Mouse (Mus musculus) G1E (cell line): Measurements from ENCODE around the gene Tgm3. TPM values are rescaled to one million over a fixed set of nuclear protein-coding genes. Genes with fewer than 3 reads are reported as not detected.

Source experiments
- ATAC-seq: 2 replicates; pipeline ENCODE4 v1.8.0; 2016; ENCODE audit warnings: mild to moderate bottlenecking; ENCODE audit not compliant: insufficient number of reproducible peaks, poor library complexity, low FRiP score, severe bottlenecking; ENCODE audit errors: extremely low read depth
- DNase-seq: peaks from one replicate; pipeline ENCODE4 v3.0.0; 2012; ENCODE audit warnings: low spot score
- H3K27me3 ChIP-seq: 2 replicates; pipeline ENCODE4 v1.6.1; 2012; ENCODE audit warnings: mild to moderate bottlenecking, low read length, inconsistent platforms; ENCODE audit not compliant: insufficient read depth
- H3K36me3 ChIP-seq: replicated peaks from 2 replicates; pipeline ENCODE3; 2012; ENCODE audit warnings: mild to moderate bottlenecking, inconsistent platforms
- H3K4me1 ChIP-seq: 2 replicates; pipeline ENCODE4 v1.6.1; 2012; ENCODE audit warnings: low read depth, low read length, inconsistent platforms, mixed read lengths; ENCODE audit not compliant: insufficient read depth
- H3K4me3 ChIP-seq: 2 replicates; pipeline ENCODE4 v1.5.1; 2012; ENCODE audit warnings: low read depth, mild to moderate bottlenecking, inconsistent platforms, low read length, moderate library complexity, mixed read lengths
- H3K9me3 ChIP-seq: replicated peaks from 2 replicates; pipeline ENCODE4 v1.6.1; 2012; ENCODE audit warnings: inconsistent platforms
- CTCF ChIP-seq: IDR thresholded peaks from 2 replicates; pipeline ENCODE4 v1.5.1; 2012; ENCODE audit warnings: low read depth, low read length, inconsistent platforms, mixed read lengths
- GATA1 ChIP-seq: IDR thresholded peaks from 2 replicates; pipeline ENCODE4 v1.6.1; 2012; ENCODE audit warnings: borderline replicate concordance, low read length, inconsistent platforms, mixed read lengths
- GATA2 ChIP-seq: IDR thresholded peaks from 2 replicates; pipeline ENCODE4 v1.6.1; 2012; ENCODE audit warnings: low read depth, low read length, inconsistent platforms, borderline replicate concordance
- POLR2AphosphoS5 ChIP-seq: IDR thresholded peaks from 2 replicates; pipeline ENCODE4 v1.6.1; 2012; ENCODE audit warnings: low read depth, low read length, inconsistent platforms; ENCODE audit not compliant: insufficient replicate concordance
- TAL1 ChIP-seq: conservative IDR thresholded peaks from 2 replicates; pipeline ENCODE4 v1.6.1; 2012; ENCODE audit warnings: low read depth, low read length, inconsistent platforms, mixed read lengths
- polyA plus RNA-seq: library from polyadenylated mRNA; stranded (reverse); fragments of >175 nt; gene quantifications from 2 replicates; pipeline ENCODE4 v1.2.3, GENCODE M21; 2012
- total RNA-seq, 2 experiments: library from RNA; stranded (forward) in 1 of 2; stranded (reverse) in 1 of 2; fragments of 200-1000 nt in 1 of 2; fragments of >200 nt in 1 of 2; fragmentation: Nextera tagmentation in 1 of 2; gene quantifications; 2 replicates each; pipeline ENCODE4 v1.2.3; 2014 to 2017

Tgm3 gene
- total and polyA plus RNA-seq, 3 experiments, result 0.05 TPM; not detected in 2

DNA sequence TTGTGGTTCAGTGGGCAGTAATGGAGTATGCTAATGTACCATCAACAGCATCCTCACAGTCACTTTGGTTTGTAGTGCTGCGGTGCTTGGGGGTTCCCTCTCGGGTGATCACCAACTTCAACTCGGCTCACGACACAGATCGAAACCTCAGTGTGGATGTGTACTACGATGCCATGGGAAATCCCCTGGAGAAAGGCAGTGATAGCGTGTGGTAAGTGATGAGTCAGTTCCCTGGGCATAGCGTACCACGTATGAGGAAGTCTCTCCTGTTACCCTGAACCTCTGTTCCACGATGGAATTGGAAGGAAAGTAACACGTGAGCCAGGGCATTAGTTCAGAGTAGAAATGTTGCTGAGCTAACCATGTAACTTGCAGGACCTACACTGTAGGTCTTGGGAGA is 17.7 kb downstream of the Tgm3 start:
- Histone ChIP-seq H3K27me3 (no peaks in the 10 kb centered on the region; the same call in 1 of the 2 replicates), H3K9me3 (no peaks in the 10 kb centered on the region), H3K4me3 (no peak overlapping the region), H3K36me3 (no peaks in the 10 kb centered on the region), H3K4me1 (no peaks in the 10 kb centered on the region)
- DNase-seq, result no peak
- no peak for TF ChIP-seq GATA1
- TF ChIP-seq TAL1, result no peak
- no peak for TF ChIP-seq GATA2
- no peak for TF ChIP-seq CTCF
- no peak for ATAC-seq

DNA sequence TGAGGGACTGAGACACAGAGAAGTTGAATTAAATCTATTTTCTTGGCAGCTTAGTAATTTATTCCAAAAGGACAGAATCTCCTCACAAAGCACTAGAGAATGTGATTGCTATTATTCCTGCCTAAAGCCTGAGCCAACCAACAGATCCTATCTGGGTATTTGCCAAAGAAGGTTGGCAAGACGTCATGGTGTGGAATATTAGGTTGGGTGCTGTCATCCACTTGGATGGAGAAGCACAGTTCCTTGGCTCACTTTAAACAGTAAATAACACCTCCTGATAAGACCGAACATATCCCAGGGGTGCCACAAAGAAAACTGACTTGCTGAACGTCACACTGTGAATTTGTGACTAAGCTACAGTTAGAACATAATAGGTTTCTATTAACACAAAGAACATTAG is 20.5 kb downstream of the Tgm3 start:
- no peak overlapping the region for H3K4me3 ChIP-seq
- peaks cover 2% of the 10 kb centered on the region; the same call in 1 of the 2 replicates for H3K27me3 ChIP-seq
- no peak for ATAC-seq
- H3K4me1 ChIP-seq, result no peaks in the 10 kb centered on the region
- no peaks in the 10 kb centered on the region for H3K36me3 ChIP-seq
- DNase-seq, result no peak
- no peak for TF ChIP-seq GATA1
- no peak for TF ChIP-seq POLR2AphosphoS5
- TF ChIP-seq TAL1, result no peak
- TF ChIP-seq CTCF, result no peak
- TF ChIP-seq GATA2, result no peak
- no peaks in the 10 kb centered on the region for H3K9me3 ChIP-seq

DNA sequence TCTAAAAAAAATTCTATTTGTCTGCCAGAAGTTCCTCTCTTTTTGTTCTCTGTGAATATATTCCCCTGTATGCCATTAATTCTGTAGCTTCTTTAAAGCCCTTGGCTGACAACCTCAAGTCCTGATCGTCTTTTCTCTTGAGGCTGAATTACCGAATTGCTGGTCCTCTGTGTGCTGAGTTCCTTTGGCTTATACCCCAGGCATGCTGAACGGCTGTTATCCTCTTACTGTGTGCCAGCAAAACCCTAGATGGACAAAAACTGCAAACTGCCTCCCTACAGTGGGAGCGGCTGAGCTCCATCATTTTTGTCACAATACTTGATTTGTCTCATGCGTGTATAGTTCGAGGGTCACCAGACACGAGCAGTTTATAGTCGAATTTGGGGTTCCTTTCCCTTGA is 24.7 kb downstream of the Tgm3 start:
- DNase-seq, result no peak
- Histone ChIP-seq H3K9me3 (no peaks in the 10 kb centered on the region), H3K27me3 (0 out of 2 replicates have a peak, but pooled peaks cover 2% of the 10 kb centered on the region), H3K4me1 (no peaks in the 10 kb centered on the region), H3K4me3 (no peak overlapping the region), H3K36me3 (no peaks in the 10 kb centered on the region)
- TF ChIP-seq POLR2AphosphoS5 (no peak), TAL1 (no peak), CTCF (no peak), GATA2 (no peak), GATA1 (no peak)
- no peak for ATAC-seq

DNA sequence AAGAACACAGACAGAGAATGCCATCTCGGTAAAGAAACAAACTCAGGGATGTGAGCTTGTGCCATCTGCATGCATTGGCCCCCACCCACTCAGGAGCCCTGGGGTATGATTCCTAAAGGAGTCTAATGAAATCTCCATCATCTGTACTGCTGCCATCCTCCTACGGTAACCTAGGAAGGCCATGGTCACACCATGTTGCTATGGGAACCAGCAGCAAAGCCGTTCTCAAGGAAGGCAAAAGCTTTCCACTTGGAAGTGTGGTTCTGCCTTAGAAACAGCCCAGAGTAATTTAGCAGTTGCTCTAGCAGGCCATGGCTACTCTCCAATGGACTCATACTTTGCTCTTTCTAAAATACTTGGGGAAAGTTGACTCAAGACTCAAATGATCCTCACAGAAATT is 26.8 kb downstream of the Tgm3 start:
- no peak for DNase-seq
- Histone ChIP-seq H3K4me1 (no peaks in the 10 kb centered on the region), H3K36me3 (no peaks in the 10 kb centered on the region), H3K4me3 (no peak overlapping the region), H3K9me3 (no peaks in the 10 kb centered on the region), H3K27me3 (0 out of 2 replicates have a peak, but pooled peaks cover 4% of the 10 kb centered on the region)
- TF ChIP-seq GATA2, result no peak
- TF ChIP-seq POLR2AphosphoS5, result no peak
- TF ChIP-seq GATA1, result no peak
- no peak for TF ChIP-seq CTCF
- TF ChIP-seq TAL1, result no peak
- no peak for ATAC-seq

DNA sequence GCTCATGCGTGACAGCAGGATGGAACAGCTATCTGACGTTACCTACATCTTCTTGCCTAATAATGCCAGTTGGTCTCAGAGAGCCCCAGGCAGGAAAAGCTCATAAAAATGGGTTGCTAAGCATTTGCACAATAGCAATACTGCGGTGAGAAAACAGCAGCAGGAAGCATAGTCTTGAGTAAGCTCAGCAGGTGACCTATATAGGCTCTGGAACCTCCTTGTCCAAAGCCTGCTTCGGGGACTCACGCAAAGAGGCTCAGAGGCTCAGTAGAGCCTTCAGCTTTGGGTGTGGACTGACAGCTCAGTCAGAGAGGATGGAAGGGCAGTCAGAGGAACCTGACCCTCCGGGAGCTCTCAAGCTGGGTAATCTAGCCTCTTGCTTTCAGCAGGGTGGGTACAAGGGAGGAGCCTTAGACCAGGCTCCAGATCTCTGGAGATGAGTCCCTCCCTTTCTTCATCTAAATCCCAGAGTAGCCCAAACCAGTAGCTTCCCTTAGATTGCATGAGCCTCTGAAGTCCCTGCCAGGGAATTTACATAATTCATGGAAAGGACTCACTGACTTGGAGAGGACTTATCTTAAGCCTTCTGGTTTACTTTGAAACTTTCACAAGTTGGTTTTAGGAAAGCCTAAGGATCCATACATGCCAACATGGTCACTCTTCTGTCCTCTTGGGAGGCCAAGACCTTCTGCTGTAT is 28.2 kb downstream of the Tgm3 start:
- H3K36me3 ChIP-seq, result no peaks in the 10 kb centered on the region
- no peaks in the 10 kb centered on the region for H3K9me3 ChIP-seq
- DNase-seq, result no peak
- H3K4me3 ChIP-seq, result no peak overlapping the region
- 0 out of 2 replicates have a peak, but pooled peaks cover 4% of the 10 kb centered on the region for H3K27me3 ChIP-seq
- TF ChIP-seq GATA2, result no peak
- no peak for TF ChIP-seq TAL1
- TF ChIP-seq CTCF, result no peak
- TF ChIP-seq GATA1, result no peak
- no peak for TF ChIP-seq POLR2AphosphoS5
- ATAC-seq, result no peak
- no peaks in the 10 kb centered on the region for H3K4me1 ChIP-seq

DNA sequence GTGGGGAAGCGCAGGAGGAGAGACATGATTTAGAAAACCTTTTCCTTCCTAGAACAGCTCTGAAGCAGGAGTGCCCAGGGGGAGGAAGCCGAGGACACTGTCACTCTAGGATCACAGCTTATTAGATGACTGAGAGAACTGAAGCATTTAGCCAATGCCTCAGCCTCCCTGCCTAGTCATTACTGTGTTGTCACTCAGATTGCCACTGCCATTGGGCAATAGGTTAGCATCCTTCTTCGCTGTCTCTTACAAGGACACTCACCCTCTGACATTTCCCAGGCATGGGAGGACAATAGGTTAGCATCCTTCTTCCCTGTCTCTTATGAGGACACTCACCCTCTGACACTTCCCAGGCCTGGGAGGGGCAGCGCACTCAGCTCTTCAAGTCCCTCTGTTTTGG is 31.7 kb downstream of the Tgm3 start:
- H3K36me3 ChIP-seq, result no peaks in the 10 kb centered on the region
- H3K27me3 ChIP-seq, result 0 out of 2 replicates have a peak, but pooled peaks cover 2% of the 10 kb centered on the region
- no peaks in the 10 kb centered on the region for H3K4me1 ChIP-seq
- no peak for ATAC-seq
- no peak for DNase-seq
- TF ChIP-seq GATA2 (no peak), TAL1 (no peak), CTCF (no peak), GATA1 (no peak), POLR2AphosphoS5 (no peak)
- H3K4me3 ChIP-seq, result no peak overlapping the region
- no peaks in the 10 kb centered on the region for H3K9me3 ChIP-seq
